Mouse (Mus musculus) liver, adult 2 months (tissue): ENCODE results near the gene Sdhb. TPM values are rescaled to one million over a fixed set of nuclear protein-coding genes. Genes with fewer than 3 reads are reported as not detected.

Source experiments
- DNase-seq: peaks from one replicate; pipeline ENCODE4 v3.0.0-alpha.2; 2011; ENCODE audit warnings: low read depth, low spot score; ENCODE audit errors: extremely low read depth
- H3K27ac ChIP-seq: fragments of 200-500 bp; replicated peaks from 2 replicates; pipeline ENCODE4 v1.5.1; 2012; ENCODE audit warnings: low read depth, mild to moderate bottlenecking, control low read depth, inconsistent platforms, low read length; ENCODE audit not compliant: insufficient read depth
- H3K27me3 ChIP-seq: fragments of 200-500 bp; 2 replicates; pipeline ENCODE4 v1.6.1; 2012; ENCODE audit warnings: mild to moderate bottlenecking, moderate library complexity, low read length, inconsistent platforms; ENCODE audit not compliant: control insufficient read depth, insufficient read depth
- H3K36me3 ChIP-seq: fragments of 200-500 bp; 2 replicates; pipeline ENCODE4 v1.6.1; 2012; ENCODE audit warnings: low read length, inconsistent platforms; ENCODE audit not compliant: control insufficient read depth, insufficient read depth
- H3K4me1 ChIP-seq: fragments of 200-500 bp; 2 replicates; pipeline ENCODE4 v1.6.1; 2011; ENCODE audit warnings: low read length; ENCODE audit not compliant: control insufficient read depth, insufficient read depth
- H3K4me3 ChIP-seq: fragments of 200-500 bp; 2 replicates; pipeline ENCODE4 v1.5.1; 2011; ENCODE audit warnings: low read depth, mild to moderate bottlenecking, control low read depth, low read length, moderate library complexity; ENCODE audit not compliant: insufficient read depth
- H3K79me2 ChIP-seq: fragments of 200-500 bp; 2 replicates; pipeline ENCODE4 v1.6.1; 2012; ENCODE audit warnings: inconsistent platforms, mild to moderate bottlenecking, low read length, moderate library complexity; ENCODE audit not compliant: control insufficient read depth, insufficient read depth
- H3K9ac ChIP-seq: fragments of 200-500 bp; 2 replicates; pipeline ENCODE4 v1.6.1; 2012; ENCODE audit warnings: low read depth, mild to moderate bottlenecking, control low read depth, inconsistent platforms, low read length
- CTCF ChIP-seq: fragments of 200-500 bp; IDR thresholded peaks from 2 replicates; pipeline ENCODE4 v1.5.1; 2011; ENCODE audit warnings: low read depth, low read length, control low read depth
- POLR2A ChIP-seq: fragments of 200-500 bp; IDR thresholded peaks from 2 replicates; pipeline ENCODE4 v1.6.1; 2011; ENCODE audit warnings: low read length, control low read depth; ENCODE audit not compliant: insufficient read depth; ENCODE audit errors: extremely low read depth
- WGBS: fragments of 180-500 bp; shearing (Covaris S2); methylation state at CpG from one replicate; pipeline ENCODE4 v1.1.7; 2018; 5-methylcytosine and 5-hydroxymethylcytosine counted together
- polyA plus RNA-seq: library from polyadenylated mRNA; depleted of rRNA; stranded (reverse); fragments of >200 nt; gene quantifications from 2 replicates; pipeline ENCODE4 v1.2.3, GENCODE M21; 2012
- total RNA-seq: library from RNA; depleted of rRNA; stranded (reverse); fragments of >200 nt; gene quantifications from 2 replicates; pipeline ENCODE4 v1.2.3, GENCODE M21; 2014

Sdhb gene
- total and polyA plus RNA-seq, 2 experiments: 347 to 532 TPM

DNA sequence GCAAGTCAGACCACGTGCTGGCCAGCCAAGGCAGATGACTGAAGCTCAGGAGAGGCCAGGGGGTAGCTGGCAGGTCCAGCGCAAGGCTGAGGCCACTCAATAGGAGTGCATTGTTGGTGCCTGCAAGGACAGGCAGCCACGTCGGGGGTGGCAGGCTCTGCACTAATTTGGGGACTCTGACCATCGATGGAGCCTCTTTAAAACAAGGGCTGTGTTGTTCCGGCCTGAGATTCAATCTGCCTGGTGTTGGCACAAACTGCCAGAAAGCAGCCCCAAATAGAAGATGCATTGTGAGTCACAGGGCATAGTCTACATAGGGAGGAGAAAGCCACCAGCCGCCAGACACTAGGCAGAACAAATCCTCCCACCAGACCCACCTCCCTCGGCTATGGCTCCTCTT is 31.3 kb upstream of the Sdhb start:
- H3K79me2 ChIP-seq: no peaks in the 10 kb centered on the region
- H3K27me3 ChIP-seq: no peaks in the 10 kb centered on the region
- DNase-seq: no peak
- WGBS: 77% methylated on average over 8 of the region's 8 CpGs
- H3K4me1 ChIP-seq: no peaks in the 10 kb centered on the region
- H3K27ac ChIP-seq: no peak overlapping the region
- no peaks in the 10 kb centered on the region for H3K36me3 ChIP-seq
- no peak overlapping the region for H3K4me3 ChIP-seq
- no peak overlapping the region for H3K9ac ChIP-seq
- TF ChIP-seq CTCF (no peak), POLR2A (no peak)

DNA sequence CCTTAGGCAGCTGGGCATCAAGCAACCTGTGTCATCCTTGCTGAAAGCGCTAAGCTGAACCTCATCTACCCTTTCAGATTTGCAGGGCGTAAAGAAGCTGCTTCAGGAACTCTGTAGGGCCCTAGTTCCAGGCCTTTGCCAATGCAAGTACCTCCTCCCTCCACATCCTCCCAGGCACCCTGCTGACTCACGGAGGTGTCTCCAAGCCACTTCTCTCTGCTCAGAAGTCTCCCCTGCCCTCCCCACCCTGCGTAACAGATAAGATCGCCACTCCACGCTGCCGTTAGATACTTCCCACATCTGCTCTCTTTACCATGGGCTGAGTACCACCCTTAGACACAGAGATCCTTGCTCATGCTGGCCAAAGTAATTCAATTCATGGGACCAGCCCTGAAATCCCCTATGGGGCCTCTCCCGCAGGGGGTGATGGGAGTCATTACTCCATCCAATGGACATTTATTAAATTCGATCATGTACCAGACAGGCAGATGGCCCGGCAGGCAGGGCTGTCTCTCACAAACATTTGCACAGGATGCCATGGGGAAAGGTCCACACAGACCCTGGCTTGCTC is 30.0 kb upstream of the Sdhb start:
- WGBS: 69% methylated on average over 10 of the region's 10 CpGs
- Histone ChIP-seq H3K36me3 (no peaks in the 10 kb centered on the region), H3K27ac (no peak overlapping the region), H3K4me1 (no peaks in the 10 kb centered on the region), H3K4me3 (no peak overlapping the region), H3K27me3 (no peaks in the 10 kb centered on the region), H3K79me2 (no peaks in the 10 kb centered on the region), H3K9ac (no peak overlapping the region)
- TF ChIP-seq POLR2A (no peak), CTCF (no peak)
- DNase-seq: no peak

DNA sequence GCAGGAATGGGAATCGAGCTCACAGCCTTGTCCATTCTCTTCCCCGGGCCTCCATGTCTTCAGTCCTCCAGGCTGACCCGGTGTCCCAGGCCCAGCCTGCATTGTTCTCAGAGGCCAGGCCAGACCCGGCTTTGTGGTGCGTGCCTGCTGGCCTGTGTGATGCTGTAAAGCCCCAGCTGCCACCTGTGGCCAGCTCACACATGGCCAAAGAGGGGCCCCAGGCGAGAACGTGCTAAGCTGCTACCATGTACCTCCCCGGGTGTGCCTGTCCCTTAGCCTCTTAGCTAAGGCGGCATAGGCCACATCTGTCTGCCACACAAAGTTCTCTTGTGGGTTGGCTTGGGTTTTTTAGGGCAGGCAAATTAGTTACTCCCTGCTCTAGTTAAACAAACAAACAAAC is 25.4 kb upstream of the Sdhb start:
- Histone ChIP-seq H3K36me3 (no peaks in the 10 kb centered on the region), H3K27me3 (no peaks in the 10 kb centered on the region), H3K4me1 (no peaks in the 10 kb centered on the region), H3K79me2 (no peaks in the 10 kb centered on the region), H3K9ac (no peak overlapping the region), H3K27ac (no peak overlapping the region), H3K4me3 (no peak overlapping the region)
- 87% methylated on average over 9 of the region's 9 CpGs for WGBS
- TF ChIP-seq CTCF (no peak), POLR2A (no peak)
- DNase-seq: no peak

DNA sequence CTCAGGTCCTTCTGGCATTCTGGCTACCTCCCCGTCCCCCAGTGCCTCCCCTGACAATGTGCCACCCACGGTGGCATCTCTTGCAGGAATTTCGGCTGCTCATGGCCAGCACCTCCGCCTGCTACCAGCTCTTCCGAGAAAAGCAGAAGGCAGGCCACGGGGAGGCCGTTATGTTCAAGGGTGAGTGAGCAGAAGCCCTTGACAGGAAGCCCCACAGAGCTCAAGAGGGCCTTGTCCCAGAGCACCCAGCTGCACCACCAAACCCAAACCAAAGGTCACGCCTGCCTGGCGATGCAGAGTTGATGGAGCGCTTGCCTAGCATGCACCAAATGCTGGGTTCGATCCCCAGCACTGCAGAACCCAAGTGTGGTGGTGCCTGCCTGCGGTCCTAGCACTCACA is 16.6 kb upstream of the Sdhb start:
- TF ChIP-seq POLR2A (no peak), CTCF (no peak)
- H3K9ac ChIP-seq: no peak overlapping the region
- WGBS: 91% methylated on average over 12 of the region's 12 CpGs
- H3K27me3 ChIP-seq: no peaks in the 10 kb centered on the region
- H3K79me2 ChIP-seq: no peaks in the 10 kb centered on the region
- no peak for DNase-seq
- no peaks in the 10 kb centered on the region for H3K4me1 ChIP-seq
- no peak overlapping the region for H3K27ac ChIP-seq
- no peaks in the 10 kb centered on the region for H3K36me3 ChIP-seq
- H3K4me3 ChIP-seq: no peak overlapping the region

DNA sequence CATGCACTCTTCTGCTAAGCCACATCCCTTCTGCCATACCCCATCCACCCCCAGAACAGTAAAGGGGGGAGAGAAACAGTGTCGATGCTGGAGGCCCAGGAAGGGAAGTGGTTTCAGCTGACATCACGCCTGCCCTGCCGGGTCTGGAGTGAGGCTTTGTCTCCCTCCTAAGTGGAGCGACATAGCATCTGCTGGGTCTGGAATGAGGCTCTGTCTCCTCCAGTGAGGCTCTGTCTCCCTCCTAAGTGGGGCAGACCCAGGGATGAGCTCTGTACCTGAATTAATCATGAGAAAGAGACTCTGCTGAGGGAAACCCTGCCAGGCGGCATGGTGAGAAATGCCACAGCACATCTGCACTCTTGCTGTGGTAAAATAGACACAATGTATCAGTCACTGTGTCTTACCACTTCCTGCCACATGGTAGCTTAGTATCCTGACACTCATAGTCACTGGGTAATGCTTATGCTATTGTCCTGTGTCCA is 16.0 kb upstream of the Sdhb start:
- Histone ChIP-seq H3K4me3 (no peak overlapping the region), H3K36me3 (no peaks in the 10 kb centered on the region), H3K9ac (no peak overlapping the region), H3K79me2 (no peaks in the 10 kb centered on the region), H3K27ac (no peak overlapping the region), H3K4me1 (no peaks in the 10 kb centered on the region), H3K27me3 (no peaks in the 10 kb centered on the region)
- no peak for DNase-seq
- TF ChIP-seq CTCF (no peak), POLR2A (no peak)
- WGBS: 87% methylated on average over 5 of the region's 5 CpGs

DNA sequence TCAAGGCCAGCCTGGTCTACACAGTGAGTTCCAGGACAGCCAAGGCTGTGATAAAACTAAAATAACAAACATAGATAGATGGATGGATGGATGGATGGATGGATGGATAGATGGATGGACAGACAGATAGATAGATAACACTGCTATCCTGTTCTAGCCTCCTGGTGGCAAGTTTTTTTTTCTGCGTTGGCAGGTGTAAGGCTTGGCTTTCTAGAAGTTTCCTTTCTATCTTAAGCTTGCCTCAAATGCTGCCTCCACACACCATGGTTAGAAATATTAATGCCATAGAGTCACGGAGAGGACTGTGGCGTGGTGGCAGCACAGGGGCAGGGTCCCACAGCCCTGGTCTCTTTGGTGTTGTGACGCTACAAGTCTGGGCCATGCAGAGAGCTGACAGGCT is 15.4 kb upstream of the Sdhb start:
- no peak overlapping the region for H3K27ac ChIP-seq
- WGBS: 91% methylated on average over 4 of the region's 4 CpGs
- H3K36me3 ChIP-seq: no peaks in the 10 kb centered on the region

More for the DNA sequence above, 15.4 kb upstream of the Sdhb start:
- TF ChIP-seq POLR2A: no peak
- TF ChIP-seq CTCF: no peak
- no peak for DNase-seq
- Histone ChIP-seq H3K9ac (no peak overlapping the region), H3K27me3 (no peaks in the 10 kb centered on the region), H3K4me3 (no peak overlapping the region), H3K79me2 (no peaks in the 10 kb centered on the region), H3K4me1 (no peaks in the 10 kb centered on the region)
